Mouse (Mus musculus): ENCODE measurements around the gene Raly.
"Not testable (repeated sequence)": the region's sequence is repeated elsewhere in the genome, so short reads cannot be mapped to it uniquely, and the experiment has no call there.

The Raly gene

GRCm38 (mm10) chr2:154848086-154848485 is 57.2 kb downstream of the Raly start:
- DNase-seq, result peak; percentile 23 to 41

- peak; percentile 83 to 84 for DNase-seq
These were observed 64.5 kb downstream of the Raly start for GRCm38 (mm10) chr2:154855383-154855782.

- DNase-seq, result no peak
These were observed 72.8 kb downstream of the Raly start for GRCm38 (mm10) chr2:154863672-154864071.

GRCm38 (mm10) chr2:154865696-154866095 is 74.8 kb downstream of the Raly start:
- peak; percentile 26 to 44 for DNase-seq

GRCm38 (mm10) chr2:154868106-154868505 is 77.2 kb downstream of the Raly start:
- DNase-seq, result peak; percentile 64 to 75

- no peak for DNase-seq
These were observed 79.2 kb downstream of the Raly start for GRCm38 (mm10) chr2:154869954-154870641.

- DNase-seq, result no peak
These were observed 85.7 kb downstream of the Raly start for GRCm38 (mm10) chr2:154876621-154877020.

GRCm38 (mm10) chr2:154891585-154891984 is 100.7 kb downstream of the Raly start:
- DNase-seq, result no peak

GRCm38 (mm10) chr2:154892201-154893044 is 101.5 kb downstream of the Raly start, which contains the start of gene Eif2s2:
Eif2s2 (minus strand) TSS chr2:154892935.
- DNase-seq, result peak; percentile 96 to 98

- DNase-seq, result no peak
These were observed 102.1 kb downstream of the Raly start for GRCm38 (mm10) chr2:154893045-154893385.

GRCm38 (mm10) chr2:154893548-154893947 is 102.7 kb downstream of the Raly start:
- DNase-seq, result no peak

GRCm38 (mm10) chr2:154899004-154899403 is 108.1 kb downstream of the Raly start:
- not testable (repeated sequence) for DNase-seq

- not testable (repeated sequence) for DNase-seq
These were observed 108.5 kb downstream of the Raly start for GRCm38 (mm10) chr2:154899412-154899811.

- no peak for DNase-seq
These were observed 111.2 kb downstream of the Raly start for GRCm38 (mm10) chr2:154902111-154902510.

- DNase-seq, result no peak
These were observed 114.9 kb downstream of the Raly start for GRCm38 (mm10) chr2:154905796-154906195.

GRCm38 (mm10) chr2:154908223-154908622 is 117.3 kb downstream of the Raly start:
- DNase-seq, result not testable (repeated sequence)

- peak; percentile 32 to 34 for DNase-seq
These were observed 118.9 kb downstream of the Raly start for GRCm38 (mm10) chr2:154909789-154910188.

GRCm38 (mm10) chr2:154915922-154916541 is 125.1 kb downstream of the Raly start:
- no peak for DNase-seq

GRCm38 (mm10) chr2:154916547-154916946 is 125.7 kb downstream of the Raly start:
- peak; percentile 49 to 62 for DNase-seq
